Mouse (Mus musculus) forebrain, embryonic 11.5 days (tissue): ENCODE data around the gene Slc35a5. TPM values are rescaled to one million over a fixed set of nuclear protein-coding genes. Genes with fewer than 3 reads are reported as not detected.

Source experiments
- ATAC-seq: fragments of 200-750 bp; cut with Nextera tagmentation; replicated peaks from 2 replicates; pipeline ENCODE4 v1.8.0; 2017; ENCODE audit warnings: moderate TSS enrichment; ENCODE audit not compliant: low FRiP score
- DNase-seq: peaks from one replicate; pipeline ENCODE4 v3.0.0-alpha.2; 2017; ENCODE audit warnings: low spot score
- H3K27ac ChIP-seq: fragments of 300-500 bp; sonication (generic); 2 replicates; pipeline ENCODE4 v1.5.1; 2014; ENCODE audit warnings: low read depth, low read length
- H3K27me3 ChIP-seq: fragments of 300-500 bp; sonication (generic); 2 replicates; pipeline ENCODE4 v1.6.1; 2014; ENCODE audit warnings: mild to moderate bottlenecking, low read length, mixed read lengths; ENCODE audit not compliant: control insufficient read depth, insufficient read depth
- H3K36me3 ChIP-seq: fragments of 300-500 bp; sonication (generic); 2 replicates; pipeline ENCODE4 v1.6.1; 2014; ENCODE audit warnings: mild to moderate bottlenecking, low read length, moderate library complexity, mixed read lengths; ENCODE audit not compliant: control insufficient read depth, insufficient read depth
- H3K4me1 ChIP-seq: fragments of 300-500 bp; sonication (generic); replicated peaks from 2 replicates; pipeline ENCODE4 v1.6.1; 2014; ENCODE audit warnings: low read length, mixed read lengths; ENCODE audit not compliant: control insufficient read depth, insufficient read depth
- H3K4me2 ChIP-seq: fragments of 300-500 bp; sonication (generic); 2 replicates; pipeline ENCODE4 v1.6.1; 2014; ENCODE audit warnings: low read depth, mild to moderate bottlenecking, low read length, moderate library complexity, mixed read lengths; ENCODE audit not compliant: severe bottlenecking
- H3K4me3 ChIP-seq: fragments of 300-500 bp; sonication (generic); 2 replicates; pipeline ENCODE4 v1.5.1; 2014; ENCODE audit warnings: low read depth, low read length
- H3K9ac ChIP-seq: fragments of 300-500 bp; sonication (generic); 2 replicates; pipeline ENCODE4 v1.6.1; 2014; ENCODE audit warnings: low read length
- H3K9me3 ChIP-seq: fragments of 300-500 bp; sonication (generic); 2 replicates; pipeline ENCODE4 v1.6.1; 2016; ENCODE audit warnings: low read length, mixed read lengths; ENCODE audit not compliant: control insufficient read depth
- WGBS: fragments of 180-500 bp; shearing (Covaris S2); extraction: QIAGEN DNeasy Blood & Tissue Kit; methylation state at CpG from one replicate; pipeline ENCODE4 v1.1.7; 2014; 5-methylcytosine and 5-hydroxymethylcytosine counted together
- polyA plus RNA-seq: library from polyadenylated mRNA; unstranded; fragments of >200 nt; fragmentation: Nextera tagmentation; extraction: Ambion mirVana; gene quantifications from 2 replicates; pipeline ENCODE4 v1.2.1, GENCODE M21; 2014

The Slc35a5 gene
- polyA plus RNA-seq, 1 experiment from 2014 or later, result 14.9 TPM

DNA sequence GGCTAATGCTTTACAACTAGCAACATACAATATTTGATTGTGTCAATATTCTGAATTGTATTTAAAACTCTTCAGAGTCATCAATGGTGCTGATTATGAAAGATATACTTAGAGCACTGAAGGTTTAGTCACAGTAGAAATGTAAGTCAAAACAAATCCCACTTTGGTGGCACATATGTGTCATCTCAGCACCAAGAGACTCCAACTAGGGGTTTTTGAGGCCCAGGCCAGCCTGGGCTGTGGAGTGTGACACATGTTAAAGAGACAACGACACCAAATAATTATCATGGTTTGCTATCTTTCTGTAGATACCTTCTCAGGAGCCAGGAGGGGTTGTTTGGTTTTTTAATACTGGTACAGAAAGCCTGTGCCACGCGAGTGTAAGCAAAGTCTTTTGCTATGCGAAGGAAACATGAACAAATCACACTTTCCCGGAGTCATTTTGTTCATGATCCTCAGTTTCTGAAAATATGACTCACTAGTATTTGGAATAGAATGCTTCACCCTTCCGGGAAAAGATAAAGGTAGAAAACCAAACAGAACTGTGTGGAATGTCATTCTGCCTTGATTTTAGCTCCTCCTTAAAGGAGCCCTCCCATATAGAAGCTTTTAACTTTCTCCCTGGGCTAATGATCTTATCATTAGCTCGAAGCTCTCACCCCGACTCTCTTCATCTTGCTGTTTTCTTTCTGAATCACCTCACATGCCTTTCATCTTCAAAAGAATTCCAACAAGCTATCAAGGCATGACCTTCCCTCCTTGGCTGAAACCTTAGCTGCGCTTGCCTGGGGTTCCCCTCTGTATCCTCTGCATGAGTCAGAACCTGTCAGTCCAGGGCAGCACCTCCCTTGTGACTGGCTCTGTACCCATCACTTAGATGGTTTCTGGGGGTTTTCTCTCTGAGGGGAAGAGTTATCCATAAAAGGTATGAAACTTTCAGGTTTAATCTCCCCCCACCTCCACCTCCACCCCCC is 34.0 kb downstream of the Slc35a5 start:
- H3K4me1 ChIP-seq, result no peaks in the 10 kb centered on the region
- no peak for DNase-seq
- WGBS, result 70% methylated on average over 9 of the region's 9 CpGs
- no peak overlapping the region for H3K9ac ChIP-seq
- H3K4me3 ChIP-seq, result no peak overlapping the region
- no peak overlapping the region for H3K27ac ChIP-seq
- no peaks in the 10 kb centered on the region for H3K27me3 ChIP-seq
- ATAC-seq, result no peak
- H3K9me3 ChIP-seq, result no peaks in the 10 kb centered on the region
- no peak overlapping the region for H3K4me2 ChIP-seq
- no peaks in the 10 kb centered on the region for H3K36me3 ChIP-seq

DNA sequence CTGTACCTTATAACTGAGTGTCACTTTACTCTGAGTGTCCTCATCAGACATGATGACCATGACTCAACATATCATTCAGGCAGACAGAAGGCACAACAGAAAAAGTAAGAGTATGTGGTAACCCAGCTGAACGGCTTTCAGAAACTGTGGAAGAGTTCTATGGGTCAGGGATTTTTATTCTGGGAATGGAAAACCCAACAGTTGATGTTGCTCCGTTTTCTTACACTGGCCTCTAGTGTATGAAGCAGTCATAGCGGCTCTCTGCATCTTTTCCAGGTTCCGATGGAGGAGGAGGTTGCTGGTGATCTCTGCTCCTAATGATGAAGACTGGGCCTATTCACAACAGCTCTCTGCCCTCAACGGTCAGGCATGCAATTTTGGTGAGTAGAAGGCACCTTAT is 35.9 kb downstream of the Slc35a5 start:
- H3K4me2 ChIP-seq, result no peak overlapping the region
- H3K27ac ChIP-seq, result no peak overlapping the region
- no peak overlapping the region for H3K4me3 ChIP-seq
- no peaks in the 10 kb centered on the region for H3K4me1 ChIP-seq
- no peaks in the 10 kb centered on the region for H3K9me3 ChIP-seq
- 54% methylated on average over 5 of the region's 5 CpGs for WGBS
- no peak for ATAC-seq
- no peaks in the 10 kb centered on the region for H3K27me3 ChIP-seq
- H3K36me3 ChIP-seq, result no peaks in the 10 kb centered on the region
- no peak for DNase-seq
- H3K9ac ChIP-seq, result no peak overlapping the region

- no peaks in the 10 kb centered on the region for H3K27me3 ChIP-seq
These were observed 37.6 kb downstream of the Slc35a5 start for GRCm38 (mm10) chr16:45120844-45121425.

DNA sequence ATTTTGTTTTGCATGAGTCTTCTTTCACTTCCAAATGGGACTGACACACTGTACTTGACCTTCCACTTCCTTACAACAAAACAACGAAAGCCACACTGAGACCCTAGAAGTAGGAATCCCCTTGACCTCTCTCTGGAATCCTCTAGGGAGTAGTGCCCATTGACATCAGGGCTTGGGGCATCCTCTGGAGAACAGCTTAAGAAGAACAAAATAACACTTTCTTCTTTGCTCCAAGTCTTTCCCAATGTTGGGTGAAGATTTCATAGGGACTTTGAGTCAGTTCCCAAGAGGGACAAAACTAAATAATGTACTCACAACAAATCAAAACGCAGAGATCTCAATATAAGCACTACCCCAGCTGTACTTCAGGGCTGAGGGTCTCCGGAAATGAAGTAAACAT is 39.7 kb downstream of the Slc35a5 start:
- Histone ChIP-seq H3K4me2 (no peak overlapping the region), H3K27ac (no peak overlapping the region), H3K4me3 (no peak overlapping the region), H3K36me3 (no peaks in the 10 kb centered on the region), H3K9ac (no peak overlapping the region), H3K4me1 (no peaks in the 10 kb centered on the region), H3K27me3 (no peaks in the 10 kb centered on the region), H3K9me3 (no peaks in the 10 kb centered on the region)
- DNase-seq (no peak), ATAC-seq (no peak)
- WGBS, result 83% methylated on average over 3 of the region's 3 CpGs

More at GRCm38 (mm10) chr16:45120844-45121425, 37.6 kb downstream of the Slc35a5 start:
- Histone ChIP-seq H3K9ac (no peak overlapping the region), H3K27ac (no peak overlapping the region), H3K36me3 (no peaks in the 10 kb centered on the region), H3K4me1 (no peaks in the 10 kb centered on the region), H3K4me3 (no peak overlapping the region), H3K4me2 (no peak overlapping the region), H3K9me3 (no peaks in the 10 kb centered on the region)
- no peak for ATAC-seq
- DNase-seq, result no peak
- 86% methylated on average over 5 of the region's 5 CpGs for WGBS

- Histone ChIP-seq H3K9ac (no peak overlapping the region), H3K4me3 (no peak overlapping the region), H3K36me3 (no peaks in the 10 kb centered on the region), H3K27me3 (no peaks in the 10 kb centered on the region), H3K4me1 (no peaks in the 10 kb centered on the region), H3K4me2 (no peak overlapping the region), H3K9me3 (no peaks in the 10 kb centered on the region), H3K27ac (no peak overlapping the region)
- 90% methylated on average over 3 of the region's 3 CpGs for WGBS
- DNase-seq, result no peak
- no peak for ATAC-seq
These were observed 41.3 kb downstream of the Slc35a5 start for GRCm38 (mm10) chr16:45117200-45117599.

- Histone ChIP-seq H3K4me2 (no peak overlapping the region), H3K27me3 (no peaks in the 10 kb centered on the region), H3K9me3 (no peaks in the 10 kb centered on the region), H3K27ac (no peak overlapping the region), H3K4me1 (no peaks in the 10 kb centered on the region), H3K36me3 (no peaks in the 10 kb centered on the region), H3K4me3 (no peak overlapping the region), H3K9ac (no peak overlapping the region)
- WGBS, result 66% methylated on average over 4 of the region's 4 CpGs
- DNase-seq, result no peak
- ATAC-seq, result no peak
These were observed 48.0 kb downstream of the Slc35a5 start for GRCm38 (mm10) chr16:45110498-45110897.

DNA sequence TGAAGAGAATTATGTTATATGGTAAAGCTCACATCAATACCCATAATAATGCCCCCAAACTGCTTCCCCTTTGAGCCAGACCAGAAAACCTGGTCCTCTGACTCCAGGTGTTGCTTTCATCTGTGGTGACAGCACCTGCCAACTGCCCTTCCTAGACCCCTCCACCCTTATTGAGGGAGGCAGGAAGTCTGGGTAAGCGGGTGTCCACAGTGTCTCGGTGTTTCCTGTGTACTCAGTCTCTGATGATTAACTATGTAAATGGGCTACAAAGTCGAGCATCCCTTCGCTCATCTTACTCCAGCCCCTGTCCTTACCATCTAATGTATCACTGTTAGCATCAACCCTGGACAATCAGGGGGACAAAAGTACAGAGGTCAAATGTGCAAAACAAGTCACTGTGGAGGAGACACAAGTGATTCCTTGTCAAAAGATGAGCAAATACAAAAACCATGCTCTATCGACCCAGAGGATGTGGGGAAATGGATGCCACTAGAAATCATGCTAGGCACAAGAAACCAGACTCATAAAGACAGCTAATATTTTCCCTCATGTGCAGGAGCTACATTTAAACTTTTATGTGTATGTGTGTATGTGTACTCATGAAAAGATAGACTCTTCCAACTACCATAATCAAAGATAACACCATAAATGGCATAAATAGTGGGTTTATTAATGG is 50.2 kb downstream of the Slc35a5 start:
- Histone ChIP-seq H3K4me3 (no peak overlapping the region), H3K27ac (no peak overlapping the region), H3K27me3 (no peaks in the 10 kb centered on the region), H3K9me3 (no peaks in the 10 kb centered on the region), H3K4me1 (no peaks in the 10 kb centered on the region), H3K9ac (no peak overlapping the region), H3K4me2 (no peak overlapping the region), H3K36me3 (no peaks in the 10 kb centered on the region)
- ATAC-seq, result no peak
- WGBS, result 80% methylated on average over 5 of the region's 5 CpGs
- DNase-seq, result no peak

GRCm38 (mm10) chr16:45104993-45105392 is 53.5 kb downstream of the Slc35a5 start:
- no peaks in the 10 kb centered on the region for H3K36me3 ChIP-seq
- H3K4me2 ChIP-seq, result no peak overlapping the region
- H3K9ac ChIP-seq, result no peak overlapping the region
- ATAC-seq (no peak), DNase-seq (no peak)
- 84% methylated on average over 3 of the region's 3 CpGs for WGBS
- H3K27me3 ChIP-seq, result no peaks in the 10 kb centered on the region
- no peaks in the 10 kb centered on the region for H3K4me1 ChIP-seq
- H3K9me3 ChIP-seq, result no peaks in the 10 kb centered on the region
- H3K4me3 ChIP-seq, result no peak overlapping the region
- no peak overlapping the region for H3K27ac ChIP-seq
